Mouse (Mus musculus) layer of hippocampus, adult 11-12 months (tissue): ENCODE results near the gene Olfr26.
"Not testable (repeated sequence)": the region's sequence is repeated elsewhere in the genome, so short reads cannot be mapped to it uniquely, and the experiment has no call there.

Experiments used
- DNase-seq: peaks from one replicate; pipeline ENCODE4 v3.0.0; 2022; ENCODE audit warnings: low spot score

The Olfr26 gene

DNA sequence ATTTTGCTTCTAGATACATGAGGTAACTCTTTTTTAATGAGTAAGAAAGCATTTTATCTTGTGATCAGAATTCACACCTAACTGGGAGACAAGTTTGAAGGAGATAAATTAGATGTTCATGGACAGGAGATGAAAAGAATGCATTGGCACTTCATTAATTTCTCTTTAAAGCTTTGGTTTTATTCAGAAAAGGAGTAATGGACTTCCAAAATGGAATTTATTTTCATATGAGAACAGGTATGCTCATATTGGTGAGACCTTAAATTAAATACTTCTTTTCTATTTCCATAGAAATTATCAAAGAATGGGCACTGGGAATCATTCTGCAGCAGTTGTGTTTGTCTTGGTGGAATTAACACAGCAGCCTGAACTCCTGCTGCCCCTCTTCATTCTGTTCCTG is at the start of gene Olfr26:
Gene Olfr26 (plus strand): TSS at position 301 of the 400 bp plus-strand sequence.
- no peak for DNase-seq

DNA sequence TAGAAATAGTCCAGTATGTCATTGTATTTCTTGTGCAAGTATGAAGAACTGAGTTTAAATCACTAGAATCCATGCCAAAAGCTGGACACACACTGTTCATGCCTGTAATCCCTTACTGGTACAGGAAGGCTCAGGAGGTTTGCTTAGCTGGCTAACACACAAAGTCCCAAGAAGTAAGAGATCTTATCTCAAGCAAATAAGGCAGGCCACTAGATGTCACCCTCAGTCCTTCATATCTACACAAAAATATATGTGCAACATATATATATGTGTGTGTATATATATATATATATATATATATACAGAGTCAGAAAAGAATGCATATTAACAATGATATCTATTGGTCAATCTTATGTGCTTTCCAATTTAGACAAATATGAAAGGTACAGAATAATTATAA is 49.2 kb upstream of the Olfr26 start:
- peak; percentile 4 for DNase-seq

DNA sequence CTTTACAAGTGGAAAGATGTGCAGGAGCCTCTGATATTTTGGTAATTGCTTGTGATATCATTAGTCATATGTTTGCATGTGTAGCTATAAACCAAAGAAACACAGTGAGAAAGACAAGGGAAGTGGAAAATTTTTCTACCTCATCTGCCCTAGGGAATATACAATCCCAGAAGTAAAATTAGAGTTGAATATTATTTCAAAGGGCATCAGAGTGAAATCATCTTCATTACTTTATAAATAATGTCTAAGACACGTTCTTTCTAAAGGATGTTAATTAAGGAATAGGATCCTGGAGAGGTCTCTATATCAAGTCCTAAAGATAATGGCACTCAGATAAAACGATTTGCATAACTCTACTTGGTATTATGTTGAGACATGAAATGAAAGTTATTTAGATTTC is 40.5 kb upstream of the Olfr26 start, which contains the start of gene Olfr922:
Gene Olfr922 (plus strand): TSS at position 301 of the 400 bp plus-strand sequence.
- DNase-seq: no peak

DNA sequence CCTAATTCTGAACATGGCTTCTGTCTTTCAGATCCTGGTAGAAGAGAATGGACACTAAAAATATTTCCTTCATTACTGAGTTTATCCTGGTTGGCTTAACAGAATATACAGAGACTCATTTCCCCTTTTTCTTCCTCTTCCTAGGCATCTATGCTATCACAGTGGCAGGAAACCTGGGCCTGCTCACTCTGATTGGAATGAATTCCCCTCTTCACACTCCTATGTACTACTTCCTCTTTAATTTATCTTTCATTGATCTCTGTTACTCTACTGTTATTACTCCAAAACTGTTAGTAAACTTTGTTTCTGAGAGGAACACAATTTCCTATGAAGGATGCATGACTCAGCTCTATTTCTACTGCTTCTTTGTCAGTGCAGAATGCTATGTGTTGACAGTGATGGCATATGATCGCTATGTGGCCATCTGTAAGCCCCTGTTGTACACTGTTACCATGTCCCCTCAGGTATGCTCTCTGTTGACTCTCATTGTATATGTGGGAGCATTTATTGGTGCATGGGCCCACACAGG is 39.3 kb upstream of the Olfr26 start:
- no peak for DNase-seq

DNA sequence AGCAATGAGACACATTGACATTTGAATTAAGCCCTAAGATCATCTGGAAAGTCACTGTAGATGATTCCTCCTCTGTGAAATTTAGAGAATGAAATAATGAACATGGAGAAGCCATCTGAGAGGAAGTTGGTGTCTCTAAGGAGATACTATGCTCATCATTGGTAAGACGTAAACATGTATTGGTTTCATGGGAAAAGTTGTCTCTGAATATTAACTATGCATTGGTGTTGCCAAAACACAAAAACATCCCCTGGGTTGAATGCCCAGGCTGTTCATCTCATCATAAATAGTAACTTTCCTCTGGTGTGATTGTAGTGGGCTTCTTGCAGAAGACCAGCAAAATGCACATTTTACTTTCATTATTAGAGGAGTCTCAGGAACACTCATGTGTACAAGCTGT is 28.6 kb upstream of the Olfr26 start, which contains the start of gene Olfr923:
Gene Olfr923 (plus strand): TSS at position 301 of the 400 bp plus-strand sequence.
- no peak for DNase-seq

DNA sequence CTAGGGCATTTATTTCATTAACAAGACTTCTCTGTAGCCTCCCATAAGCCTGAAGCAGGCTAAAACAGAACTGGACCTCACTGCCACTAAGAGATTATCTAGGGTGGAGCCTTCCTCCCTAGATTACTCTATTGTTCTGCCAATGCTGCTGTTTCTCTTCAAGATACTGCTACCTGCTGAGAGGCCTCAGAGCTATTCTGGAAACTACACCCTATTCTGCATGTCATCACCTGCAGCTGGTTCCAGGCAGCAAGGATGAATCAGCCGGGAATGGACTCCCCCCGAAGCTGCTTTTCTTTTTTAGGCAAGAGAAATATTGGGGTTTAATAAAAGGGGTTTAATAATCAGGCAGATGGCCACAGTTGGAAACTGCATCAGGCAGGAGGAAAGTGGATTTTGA is 21.8 kb upstream of the Olfr26 start:
- DNase-seq: no peak

DNA sequence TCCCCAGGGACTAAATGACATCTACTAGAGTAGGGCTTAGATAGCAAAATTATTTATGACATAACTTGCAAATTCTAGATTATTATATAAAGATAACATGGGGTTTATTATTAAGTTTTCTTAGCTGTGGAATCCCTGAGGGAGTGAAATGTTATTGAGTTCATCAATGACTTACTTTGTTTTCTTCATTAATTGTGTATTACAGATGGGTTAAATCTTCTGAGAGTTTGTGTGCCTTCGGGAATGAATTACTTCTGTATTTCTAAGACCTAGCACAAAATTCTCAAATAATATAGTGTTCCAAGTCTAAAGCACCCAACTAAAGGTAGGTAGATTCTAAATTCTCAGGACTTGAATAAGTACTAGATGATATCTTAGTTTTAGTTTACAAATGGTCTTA is 10.7 kb upstream of the Olfr26 start, which contains the start of gene Olfr924:
Gene Olfr924 (plus strand): TSS at position 301 of the 400 bp plus-strand sequence.
- DNase-seq: no peak

DNA sequence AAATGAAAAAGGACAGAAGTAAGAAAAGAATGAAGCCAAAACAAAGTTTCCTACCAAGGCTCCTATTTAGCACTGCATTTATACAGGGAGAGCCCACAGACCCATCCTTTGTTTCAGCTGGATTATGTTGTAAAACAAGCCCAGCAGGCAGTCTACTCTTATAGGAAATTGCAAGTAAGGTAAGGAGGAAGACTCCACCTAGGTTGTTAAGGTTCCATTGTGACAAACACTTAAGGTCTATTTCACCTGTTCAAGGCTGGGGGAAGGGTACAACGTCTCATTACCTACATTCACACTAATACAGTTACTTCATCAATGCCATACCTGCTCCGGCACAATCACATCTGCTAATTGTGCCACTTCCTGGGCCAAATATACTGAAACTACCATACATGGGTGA is 20.0 kb downstream of the Olfr26 start:
- not testable (repeated sequence) for DNase-seq

DNA sequence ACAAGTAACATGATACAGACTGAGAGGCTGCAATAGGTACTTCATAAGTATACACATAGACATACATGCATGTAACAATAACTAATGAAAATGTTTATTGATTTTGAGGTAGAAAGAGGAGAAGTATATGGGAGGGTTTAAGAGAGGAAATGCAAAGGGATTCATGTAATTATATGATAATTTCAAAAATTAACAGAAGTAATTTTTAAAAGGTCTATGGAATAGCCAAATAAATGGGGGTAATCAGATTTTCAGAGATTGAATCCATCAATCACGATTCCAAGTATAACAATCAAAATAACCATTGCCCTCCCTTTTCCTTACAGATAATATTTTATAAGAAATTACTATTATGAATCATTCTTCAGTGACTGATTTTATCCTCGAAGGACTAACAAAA is 22.0 kb downstream of the Olfr26 start, which contains the start of gene Olfr926:
Gene Olfr926 (plus strand): TSS at position 301 of the 400 bp plus-strand sequence.
- DNase-seq: no peak
